ENCODE assay signal across 9 mouse cellular contexts in genomic region chrX:60503995-60504394, GRCm38 (mm10). TPM values are rescaled to one million over a fixed set of nuclear protein-coding genes. Genes with fewer than 3 reads are reported as not detected.
DNase-seq lines count a peak whose midpoint lies in the region; ATAC-seq and TF ChIP-seq lines count a peak whose summit lies in the region.
"Had no signal": no experiment of that assay in that cellular context is flagged by ENCODE, and none has a peak within 500 bp of the region (broad histone marks: within the 10 kb centered on the region; RNA-seq: fewer than 3 reads in every experiment).

No protein-coding gene starts in this region.

- TF ChIP-seq POLR2A in embryonic fibroblast, embryonic 13.5 days (IDR thresholded peaks at IDR 0.05; ENCODE audit: low read depth, low read length), result no peak

- ATAC-seq in neural tube, embryonic 15.5 days (ENCODE audit: low FRiP score), result no peak
- no peak for ATAC-seq in granulocyte monocyte progenitor cell, adult 5-6 weeks (replicated peaks; ENCODE audit: poor library complexity, severe bottlenecking)

- H3K4me3 ChIP-seq in neural tube, embryonic 15.5 days (replicated peaks), result no peak overlapping the region
- no peak overlapping the region for H3K4me3 ChIP-seq in embryonic fibroblast, embryonic 13.5 days (ENCODE audit: insufficient read depth, low read length)
- H3K4me3 ChIP-seq: limb, embryonic 15.5 days had no signal

- TF ChIP-seq CTCF in embryonic fibroblast, embryonic 13.5 days (IDR thresholded peaks at IDR 0.05; ENCODE audit: borderline replicate concordance, insufficient read depth, low read length), result peak; percentile 52; the same call in 1 of the 2 replicates

- peak; percentile 31 for DNase-seq in neural tube, embryonic 10.5 days (ENCODE audit: extremely low spot score, low spot score)
- peak; percentile 35 for DNase-seq in brain, adult 2 months (ENCODE audit: low read depth, low spot score)
- DNase-seq in kidney, adult 8-10 months, result peak; percentile 3 to 10
- peak; percentile 1 for DNase-seq in lung, postnatal 25 days (ENCODE audit: low spot score)

- H3K27ac ChIP-seq in neural tube, embryonic 15.5 days (replicated peaks), result no peak overlapping the region
- no peak overlapping the region for H3K27ac ChIP-seq in embryonic fibroblast, embryonic 13.5 days (ENCODE audit: insufficient read depth, low read length)
- H3K27ac ChIP-seq: limb, embryonic 15.5 days had no signal

- H3K4me2 ChIP-seq in neural tube, embryonic 15.5 days, result no peak overlapping the region
- H3K4me2 ChIP-seq: limb, embryonic 15.5 days had no signal

- H3K9ac ChIP-seq in neural tube, embryonic 15.5 days (replicated peaks), result no peak overlapping the region
- H3K9ac ChIP-seq: limb, embryonic 15.5 days had no signal

- no peaks in the 10 kb centered on the region for H3K27me3 ChIP-seq in neural tube, embryonic 15.5 days (replicated peaks)
- H3K27me3 ChIP-seq: limb, embryonic 15.5 days had no signal

- no peaks in the 10 kb centered on the region for H3K9me3 ChIP-seq in neural tube, embryonic 15.5 days (replicated peaks)
- H3K9me3 ChIP-seq: limb, embryonic 15.5 days had no signal

- H3K4me1 ChIP-seq in neural tube, embryonic 15.5 days, result no peaks in the 10 kb centered on the region
- H3K4me1 ChIP-seq in embryonic fibroblast, embryonic 13.5 days (ENCODE audit: control insufficient read depth, insufficient read depth, low read length), result no peaks in the 10 kb centered on the region
- H3K4me1 ChIP-seq: limb, embryonic 15.5 days had no signal

- no peaks in the 10 kb centered on the region for H3K36me3 ChIP-seq in neural tube, embryonic 15.5 days
- H3K36me3 ChIP-seq: limb, embryonic 15.5 days had no signal

RNA-seq across cellular contexts. Expression of gene Gm7073, which starts 35.1 kb away (rescaled TPM):
- not detected in 2 replicates for polyA plus RNA-seq in neural tube, embryonic 15.5 days (2015; fragmentation: Nextera tagmentation; extraction: Ambion mirVana)
- polyA plus RNA-seq in embryonic fibroblast, embryonic 13.5 days (2011; ENCODE audit: insufficient read length, low read depth, missing spikeins), result not detected in 2 replicates
- not detected in 2 replicates for total RNA-seq in granulocyte monocyte progenitor cell, adult 5-6 weeks (2014; fragmentation: Nextera tagmentation)
- total RNA-seq in granulocyte monocyte progenitor cell, adult 5-6 weeks (2017), result not detected in 2 replicates
- polyA plus RNA-seq: limb, embryonic 15.5 days; stomach, embryonic 14.5 days had no signal
